Mouse (Mus musculus) stomach, embryonic 15.5 days (tissue): ENCODE measurements around the gene Cldn34d. TPM values are rescaled to one million over a fixed set of nuclear protein-coding genes. Genes with fewer than 3 reads are reported as not detected.
A peak's percentile ranks its signal among the peaks of the same experiment; 100 is the strongest.

ENCODE experiments used
- ATAC-seq: fragments of 200-750 bp; cut with Nextera tagmentation; 2 replicates; pipeline ENCODE4 v1.8.0; 2017; ENCODE audit warnings: low read depth, moderate number of reproducible peaks, moderate TSS enrichment; ENCODE audit not compliant: insufficient read depth, low FRiP score
- H3K27ac ChIP-seq: fragments of 300-500 bp; sonication (generic); 2 replicates; pipeline ENCODE4 v1.5.1; 2015; ENCODE audit warnings: mild to moderate bottlenecking, inconsistent platforms
- H3K27me3 ChIP-seq: fragments of 300-500 bp; sonication (generic); replicated peaks from 2 replicates; pipeline ENCODE4 v1.6.1; 2015; ENCODE audit warnings: inconsistent platforms
- H3K36me3 ChIP-seq: fragments of 300-500 bp; sonication (generic); 2 replicates; pipeline ENCODE4 v1.6.1; 2015; ENCODE audit warnings: inconsistent platforms
- H3K4me1 ChIP-seq: fragments of 300-500 bp; sonication (generic); 2 replicates; pipeline ENCODE4 v1.6.1; 2015; ENCODE audit warnings: inconsistent platforms
- H3K4me2 ChIP-seq: fragments of 300-500 bp; sonication (generic); 2 replicates; pipeline ENCODE4 v1.6.1; 2015; ENCODE audit warnings: mild to moderate bottlenecking, inconsistent platforms
- H3K4me3 ChIP-seq: fragments of 300-500 bp; sonication (generic); replicated peaks from 2 replicates; pipeline ENCODE4 v1.5.1; 2015; ENCODE audit warnings: inconsistent platforms
- H3K9ac ChIP-seq: fragments of 300-500 bp; sonication (generic); 2 replicates; pipeline ENCODE4 v1.6.1; 2015; ENCODE audit warnings: inconsistent platforms
- H3K9me3 ChIP-seq: fragments of 300-500 bp; sonication (generic); 2 replicates; pipeline ENCODE4 v1.6.1; 2016; ENCODE audit warnings: inconsistent platforms
- WGBS: fragments of 180-500 bp; shearing (Covaris S2); methylation state at CpG from one replicate; pipeline ENCODE4 v1.1.7; 2015; 5-methylcytosine and 5-hydroxymethylcytosine counted together
- polyA plus RNA-seq: library from polyadenylated mRNA; unstranded; fragments of >200 nt; fragmentation: Nextera tagmentation; extraction: Ambion mirVana; gene quantifications from 2 replicates; pipeline ENCODE4 v1.2.1, GENCODE M21; 2015

Cldn34d gene
- polyA plus RNA-seq: not detected in 2 replicates

DNA sequence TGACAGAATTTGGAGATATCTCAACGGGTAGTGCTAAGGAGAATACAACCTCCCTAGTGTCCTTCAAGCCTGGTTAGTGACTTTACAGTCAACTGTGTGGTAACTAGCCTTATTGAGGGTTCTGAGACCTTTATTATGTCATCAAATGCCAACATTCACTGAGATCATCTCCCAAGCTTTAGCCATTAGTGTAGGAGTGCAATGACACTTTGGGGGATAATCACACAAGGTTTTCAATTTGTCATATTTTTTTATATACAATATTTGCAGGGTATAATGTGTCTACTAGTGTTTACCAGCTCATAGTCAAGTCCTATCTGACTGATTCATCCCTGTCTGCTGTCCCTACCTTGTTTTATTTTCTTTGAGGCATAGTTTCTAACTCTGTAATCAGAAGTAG is at the start of gene Cldn34d:
Gene Cldn34d, minus strand, starts transcription at position 101 of the 400 bp plus-strand sequence.
- no peaks in the 10 kb centered on the region for H3K4me1 ChIP-seq
- no peak within 1 kb of the TSS for H3K27ac ChIP-seq
- no peaks in the 10 kb centered on the region for H3K36me3 ChIP-seq
- H3K4me3 ChIP-seq: no peak within 1 kb of the TSS
- H3K27me3 ChIP-seq: no peaks in the 10 kb centered on the region
- H3K4me2 ChIP-seq: no peak within 1 kb of the TSS
- peaks cover 4% of the 10 kb centered on the region; the same call in 1 of the 2 replicates for H3K9me3 ChIP-seq
- WGBS: 62% methylated on average over 1 of the region's 1 CpGs
- H3K9ac ChIP-seq: no peak within 1 kb of the TSS
- ATAC-seq: no peak

DNA sequence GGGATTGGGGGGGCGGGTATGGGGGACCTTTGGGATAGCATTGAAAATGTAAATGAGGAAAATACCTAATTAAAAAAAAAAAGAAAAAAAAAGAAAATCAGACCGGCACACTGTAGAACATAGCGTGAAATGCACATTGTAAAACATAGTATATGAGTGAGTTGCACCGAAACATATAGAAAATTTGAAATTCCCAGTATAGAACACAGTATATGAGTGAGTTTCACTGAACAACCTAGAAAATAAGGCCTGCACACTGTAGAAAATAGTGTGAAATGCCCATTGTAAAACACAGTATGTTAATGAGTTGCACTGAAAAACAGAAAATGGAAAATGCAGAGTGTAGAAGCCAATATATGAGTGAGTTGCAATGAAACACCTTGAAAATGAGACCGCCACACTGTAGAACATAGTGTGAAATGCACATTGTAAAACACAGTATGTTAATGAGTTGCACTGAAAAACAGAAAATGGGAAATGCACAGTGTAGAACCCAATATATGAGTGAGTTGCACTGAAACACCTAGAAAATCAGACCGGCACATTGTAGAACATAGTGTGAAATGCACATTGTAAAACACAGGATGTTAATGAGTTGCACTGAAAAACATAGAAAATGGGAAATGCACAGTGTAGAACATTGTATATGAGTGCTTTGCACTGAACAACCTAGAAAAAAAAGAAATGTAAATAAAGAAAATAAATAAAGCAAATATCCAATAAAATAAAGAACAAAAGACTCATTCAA is 4.1 kb downstream of the Cldn34d start:
- H3K4me2 ChIP-seq: no peak overlapping the region
- H3K9me3 ChIP-seq: peaks cover 4% of the 10 kb centered on the region; the same call in 1 of the 2 replicates
- H3K27me3 ChIP-seq: no peaks in the 10 kb centered on the region
- no peaks in the 10 kb centered on the region for H3K36me3 ChIP-seq
- ATAC-seq: peak; percentile 100
- 55% methylated on average over 6 of the region's 6 CpGs for WGBS
- no peak overlapping the region for H3K4me3 ChIP-seq
- no peak overlapping the region for H3K9ac ChIP-seq
- no peaks in the 10 kb centered on the region for H3K4me1 ChIP-seq
- H3K27ac ChIP-seq: no peak overlapping the region

Other genes with a start within 250 kb of the Cldn34d start
- gene Cldn34b4, start 209.6 kb downstream of the Cldn34d start, polyA plus RNA-seq: not detected in 2 replicates